Mouse (Mus musculus) right cerebral cortex, adult 2 months (tissue): ENCODE results near the gene Umodl1.

ENCODE experiments used
- DNase-seq, 2 experiments: peaks; one replicate each; pipeline ENCODE4 v3.0.0; 2021 to 2022; ENCODE audit warnings: low spot score in 2 of 2

The Umodl1 gene

GRCm38 (mm10) chr17:31037331-31037730, 82.9 kb downstream of the Umodl1 start:
- DNase-seq = no peak

GRCm38 (mm10) chr17:31038381-31038780, 83.9 kb downstream of the Umodl1 start:
- DNase-seq = no peak

- DNase-seq = no peak
Observed at GRCm38 (mm10) chr17:31039626-31040025, 85.2 kb downstream of the Umodl1 start.

GRCm38 (mm10) chr17:31040421-31040820, 86.0 kb downstream of the Umodl1 start:
- no peak for DNase-seq

- DNase-seq = no peak
Observed at GRCm38 (mm10) chr17:31042751-31043150, 88.3 kb downstream of the Umodl1 start.

GRCm38 (mm10) chr17:31057151-31057890, 102.9 kb downstream of the Umodl1 start, which contains the start of gene Abcg1:
Gene Abcg1, plus strand, starts transcription at chr17:31057675.
- peak; percentile 71 to 72 for DNase-seq

GRCm38 (mm10) chr17:31057891-31058744, 103.7 kb downstream of the Umodl1 start:
- peak; percentile 40 to 51 for DNase-seq

- peak; percentile 81 to 85 for DNase-seq
Observed at GRCm38 (mm10) chr17:31058745-31059085, 104.3 kb downstream of the Umodl1 start.

GRCm38 (mm10) chr17:31060196-31060587, 105.8 kb downstream of the Umodl1 start:
- no peak for DNase-seq
